Mouse (Mus musculus) forebrain, embryonic 11.5 days (tissue): ENCODE results near the gene Rpia. TPM values are rescaled to one million over a fixed set of nuclear protein-coding genes. Genes with fewer than 3 reads are reported as not detected.

Source experiments
- ATAC-seq: fragments of 200-750 bp; cut with Nextera tagmentation; replicated peaks from 2 replicates; pipeline ENCODE4 v1.8.0; 2017; ENCODE audit warnings: moderate TSS enrichment; ENCODE audit not compliant: low FRiP score
- DNase-seq: peaks from one replicate; pipeline ENCODE4 v3.0.0-alpha.2; 2017; ENCODE audit warnings: low spot score
- H3K27ac ChIP-seq: fragments of 300-500 bp; sonication (generic); 2 replicates; pipeline ENCODE4 v1.5.1; 2014; ENCODE audit warnings: low read depth, low read length
- H3K27me3 ChIP-seq: fragments of 300-500 bp; sonication (generic); 2 replicates; pipeline ENCODE4 v1.6.1; 2014; ENCODE audit warnings: mild to moderate bottlenecking, low read length, mixed read lengths; ENCODE audit not compliant: control insufficient read depth, insufficient read depth
- H3K36me3 ChIP-seq: fragments of 300-500 bp; sonication (generic); 2 replicates; pipeline ENCODE4 v1.6.1; 2014; ENCODE audit warnings: mild to moderate bottlenecking, low read length, moderate library complexity, mixed read lengths; ENCODE audit not compliant: control insufficient read depth, insufficient read depth
- H3K4me1 ChIP-seq: fragments of 300-500 bp; sonication (generic); replicated peaks from 2 replicates; pipeline ENCODE4 v1.6.1; 2014; ENCODE audit warnings: low read length, mixed read lengths; ENCODE audit not compliant: control insufficient read depth, insufficient read depth
- H3K4me2 ChIP-seq: fragments of 300-500 bp; sonication (generic); 2 replicates; pipeline ENCODE4 v1.6.1; 2014; ENCODE audit warnings: low read depth, mild to moderate bottlenecking, low read length, moderate library complexity, mixed read lengths; ENCODE audit not compliant: severe bottlenecking
- H3K4me3 ChIP-seq: fragments of 300-500 bp; sonication (generic); 2 replicates; pipeline ENCODE4 v1.5.1; 2014; ENCODE audit warnings: low read depth, low read length
- H3K9ac ChIP-seq: fragments of 300-500 bp; sonication (generic); 2 replicates; pipeline ENCODE4 v1.6.1; 2014; ENCODE audit warnings: low read length
- H3K9me3 ChIP-seq: fragments of 300-500 bp; sonication (generic); 2 replicates; pipeline ENCODE4 v1.6.1; 2016; ENCODE audit warnings: low read length, mixed read lengths; ENCODE audit not compliant: control insufficient read depth
- WGBS: fragments of 180-500 bp; shearing (Covaris S2); extraction: QIAGEN DNeasy Blood & Tissue Kit; methylation state at CpG from one replicate; pipeline ENCODE4 v1.1.7; 2014; 5-methylcytosine and 5-hydroxymethylcytosine counted together
- polyA plus RNA-seq: library from polyadenylated mRNA; unstranded; fragments of >200 nt; fragmentation: Nextera tagmentation; extraction: Ambion mirVana; gene quantifications from 2 replicates; pipeline ENCODE4 v1.2.1, GENCODE M21; 2014

The Rpia gene
- polyA plus RNA-seq, 1 experiment from 2014 or later, result 3.3 TPM

- Histone ChIP-seq H3K27ac (no peak overlapping the region), H3K9ac (no peak overlapping the region), H3K36me3 (no peaks in the 10 kb centered on the region), H3K4me3 (no peak overlapping the region), H3K9me3 (no peaks in the 10 kb centered on the region), H3K27me3 (no peaks in the 10 kb centered on the region), H3K4me2 (no peak overlapping the region), H3K4me1 (no peaks in the 10 kb centered on the region)
- DNase-seq (peak; percentile 82), ATAC-seq (no peak)
- 23% methylated on average over 6 of the region's 6 CpGs for WGBS
Measured at GRCm38 (mm10) chr6:70811557-70812525, 19.8 kb upstream of the Rpia start.

GRCm38 (mm10) chr6:70810524-70810923 is 18.5 kb upstream of the Rpia start:
- 83% methylated on average over 1 of the region's 1 CpGs for WGBS
- Histone ChIP-seq H3K4me3 (no peak overlapping the region), H3K9ac (no peak overlapping the region), H3K36me3 (no peaks in the 10 kb centered on the region), H3K27me3 (no peaks in the 10 kb centered on the region), H3K4me1 (no peaks in the 10 kb centered on the region; the same call in 1 of the 2 replicates), H3K4me2 (no peak overlapping the region), H3K27ac (no peak overlapping the region), H3K9me3 (no peaks in the 10 kb centered on the region)
- no peak for ATAC-seq
- no peak for DNase-seq

- 41% methylated on average over 1 of the region's 1 CpGs for WGBS
- H3K27me3 ChIP-seq, result no peaks in the 10 kb centered on the region
- no peaks in the 10 kb centered on the region for H3K9me3 ChIP-seq
- ATAC-seq, result peak; percentile 34
- H3K4me3 ChIP-seq, result no peak overlapping the region
- no peak overlapping the region for H3K9ac ChIP-seq
- H3K4me2 ChIP-seq, result no peak overlapping the region
- no peaks in the 10 kb centered on the region; the same call in 1 of the 2 replicates for H3K4me1 ChIP-seq
- no peak overlapping the region for H3K27ac ChIP-seq
- no peaks in the 10 kb centered on the region for H3K36me3 ChIP-seq
- DNase-seq, result no peak
Measured at GRCm38 (mm10) chr6:70806514-70806912, 14.5 kb upstream of the Rpia start.

GRCm38 (mm10) chr6:70805820-70806513 is 13.9 kb upstream of the Rpia start:
- Histone ChIP-seq H3K4me1 (no peaks in the 10 kb centered on the region; the same call in 1 of the 2 replicates), H3K4me2 (no peak overlapping the region), H3K27me3 (no peaks in the 10 kb centered on the region), H3K36me3 (no peaks in the 10 kb centered on the region), H3K9ac (no peak overlapping the region), H3K4me3 (no peak overlapping the region), H3K9me3 (no peaks in the 10 kb centered on the region), H3K27ac (no peak overlapping the region)
- ATAC-seq (peak; percentile 71), DNase-seq (peak; percentile 83)
- WGBS, result 10% methylated on average over 13 of the region's 13 CpGs

- ATAC-seq (peak; percentile 61), DNase-seq (peak; percentile 84)
- Histone ChIP-seq H3K4me2 (no peak overlapping the region), H3K4me1 (no peaks in the 10 kb centered on the region; the same call in 1 of the 2 replicates), H3K9ac (no peak overlapping the region), H3K4me3 (no peak overlapping the region), H3K36me3 (no peaks in the 10 kb centered on the region), H3K27me3 (no peaks in the 10 kb centered on the region), H3K9me3 (no peaks in the 10 kb centered on the region), H3K27ac (no peak overlapping the region)
- WGBS, result 13% methylated on average over 7 of the region's 7 CpGs
Measured at GRCm38 (mm10) chr6:70805267-70805666, 13.2 kb upstream of the Rpia start.

GRCm38 (mm10) chr6:70804632-70805031 is 12.6 kb upstream of the Rpia start:
- H3K36me3 ChIP-seq, result no peaks in the 10 kb centered on the region
- no peaks in the 10 kb centered on the region for H3K27me3 ChIP-seq
- no peaks in the 10 kb centered on the region for H3K9me3 ChIP-seq
- ATAC-seq, result peak; percentile 29; the same call in 1 of the 2 replicates
- H3K4me3 ChIP-seq, result no peak overlapping the region
- H3K9ac ChIP-seq, result no peak overlapping the region
- no peak overlapping the region for H3K27ac ChIP-seq
- 31% methylated on average over 3 of the region's 3 CpGs for WGBS
- peak; percentile 72 for DNase-seq
- H3K4me1 ChIP-seq, result no peaks in the 10 kb centered on the region; the same call in 1 of the 2 replicates
- no peak overlapping the region for H3K4me2 ChIP-seq

GRCm38 (mm10) chr6:70797581-70798251 is 5.7 kb upstream of the Rpia start:
- ATAC-seq (peak; percentile 73), DNase-seq (peak; percentile 79)
- Histone ChIP-seq H3K27me3 (no peaks in the 10 kb centered on the region), H3K4me2 (no peak overlapping the region), H3K4me3 (no peak overlapping the region), H3K9ac (no peak overlapping the region), H3K36me3 (no peaks in the 10 kb centered on the region), H3K9me3 (no peaks in the 10 kb centered on the region), H3K4me1 (no peaks in the 10 kb centered on the region; the same call in 1 of the 2 replicates), H3K27ac (no peak overlapping the region)
- 18% methylated on average over 9 of the region's 9 CpGs for WGBS

- DNase-seq, result no peak
- ATAC-seq, result no peak
- H3K4me1 ChIP-seq, result no peaks in the 10 kb centered on the region; the same call in 1 of the 2 replicates
- WGBS, result 80% methylated on average over 6 of the region's 6 CpGs
- H3K4me2 ChIP-seq, result no peak overlapping the region
- H3K27me3 ChIP-seq, result no peaks in the 10 kb centered on the region
- no peak overlapping the region for H3K4me3 ChIP-seq
- no peak overlapping the region for H3K27ac ChIP-seq
- H3K36me3 ChIP-seq, result no peaks in the 10 kb centered on the region
- no peak overlapping the region for H3K9ac ChIP-seq
- H3K9me3 ChIP-seq, result no peaks in the 10 kb centered on the region
Measured at GRCm38 (mm10) chr6:70796940-70797339, 4.9 kb upstream of the Rpia start.
